Mouse (Mus musculus) lung, postnatal 25 days (tissue): ENCODE results near the gene Coq8a.

Source experiments
- DNase-seq: peaks from one replicate; pipeline ENCODE4 v3.0.0; 2022; ENCODE audit warnings: low spot score

Gene Coq8a

GRCm38 (mm10) chr1:180175167-180175566 lies 24.2 kb downstream of the Coq8a start:
- peak; percentile 33 for DNase-seq

- DNase-seq: no peak
Observed at GRCm38 (mm10) chr1:180174718-180175117, 24.7 kb downstream of the Coq8a start.

- DNase-seq: no peak
Observed at GRCm38 (mm10) chr1:180173017-180173416, 26.4 kb downstream of the Coq8a start.

GRCm38 (mm10) chr1:180172600-180172999 lies 26.8 kb downstream of the Coq8a start:
- DNase-seq: no peak

- DNase-seq: no peak
Observed at GRCm38 (mm10) chr1:180171883-180172282, 27.5 kb downstream of the Coq8a start.

GRCm38 (mm10) chr1:180170071-180170470 lies 29.3 kb downstream of the Coq8a start:
- no peak for DNase-seq

- DNase-seq: no peak
Observed at GRCm38 (mm10) chr1:180169161-180169560, 30.2 kb downstream of the Coq8a start.

GRCm38 (mm10) chr1:180168294-180168693 lies 31.1 kb downstream of the Coq8a start:
- no peak for DNase-seq

- no peak for DNase-seq
Observed at GRCm38 (mm10) chr1:180166533-180166932, 32.9 kb downstream of the Coq8a start.

- no peak for DNase-seq
Observed at GRCm38 (mm10) chr1:180162986-180163385, 36.4 kb downstream of the Coq8a start.

GRCm38 (mm10) chr1:180161566-180162355 lies 37.6 kb downstream of the Coq8a start:
- DNase-seq: no peak

GRCm38 (mm10) chr1:180161160-180161559 lies 38.2 kb downstream of the Coq8a start:
- DNase-seq: no peak

GRCm38 (mm10) chr1:180160545-180160944 lies 38.9 kb downstream of the Coq8a start:
- no peak for DNase-seq

- DNase-seq: no peak
Observed at GRCm38 (mm10) chr1:180158648-180159047, 40.8 kb downstream of the Coq8a start.

GRCm38 (mm10) chr1:180151191-180151590 lies 48.2 kb downstream of the Coq8a start:
- DNase-seq: no peak

- DNase-seq: no peak
Observed at GRCm38 (mm10) chr1:180148563-180148962, 50.8 kb downstream of the Coq8a start.

- DNase-seq: no peak
Observed at GRCm38 (mm10) chr1:180148036-180148435, 51.4 kb downstream of the Coq8a start.

GRCm38 (mm10) chr1:180140970-180141369 lies 58.4 kb downstream of the Coq8a start:
- DNase-seq: no peak

GRCm38 (mm10) chr1:180139158-180139557 lies 60.2 kb downstream of the Coq8a start:
- no peak for DNase-seq

GRCm38 (mm10) chr1:180132187-180132586 lies 67.2 kb downstream of the Coq8a start:
- DNase-seq: no peak

- DNase-seq: no peak
Observed at GRCm38 (mm10) chr1:180131402-180131801, 68.0 kb downstream of the Coq8a start.

GRCm38 (mm10) chr1:180128077-180128792 lies 71.2 kb downstream of the Coq8a start:
- DNase-seq: no peak

GRCm38 (mm10) chr1:180118233-180118632 lies 81.2 kb downstream of the Coq8a start:
- DNase-seq: no peak
